Mouse (Mus musculus): ENCODE data around the gene Cpm. TPM values are rescaled to one million over a fixed set of nuclear protein-coding genes. Genes with fewer than 3 reads are reported as not detected.
"Not testable (repeated sequence)": the region's sequence is repeated elsewhere in the genome, so short reads cannot be mapped to it uniquely, and the experiment has no call there.

The Cpm gene
- polyA plus RNA-seq, 1 experiment from 2014 or later: 50.7 TPM

DNA sequence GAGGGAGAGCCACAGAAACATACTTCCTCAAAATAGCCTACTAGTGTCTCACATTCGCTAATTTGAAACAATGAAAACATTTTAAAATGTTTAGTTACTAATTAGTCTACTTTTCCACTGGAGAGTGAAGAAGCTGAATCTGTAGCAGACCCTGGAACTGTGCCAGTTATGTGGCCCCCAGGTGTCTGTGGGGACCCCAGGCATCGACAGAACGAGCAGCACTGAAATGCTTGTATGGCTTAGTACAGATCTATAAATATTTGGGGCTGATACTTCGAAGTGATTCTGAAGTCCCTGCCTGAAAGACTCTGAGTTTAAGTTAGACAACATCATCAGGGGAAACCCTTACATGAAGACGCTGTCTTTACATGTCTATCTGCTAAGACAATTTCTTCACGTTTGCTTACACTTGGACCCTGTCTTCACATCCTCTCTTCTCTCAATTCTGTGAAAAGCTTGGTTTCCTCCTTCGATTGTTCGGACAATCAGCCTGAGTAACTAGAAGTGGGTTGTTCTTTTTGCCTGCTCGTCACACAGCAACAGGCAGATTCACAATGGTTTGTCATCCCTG is 33.0 kb upstream of the Cpm start:
- no peaks in the 10 kb centered on the region for H3K36me3 ChIP-seq
- no peak overlapping the region for H3K27ac ChIP-seq
- 72% methylated on average over 9 of the region's 9 CpGs for WGBS
- H3K4me3 ChIP-seq (replicated peaks): no peak overlapping the region
- no peak overlapping the region for H3K4me2 ChIP-seq (replicated peaks)
- H3K27me3 ChIP-seq (replicated peaks): no peaks in the 10 kb centered on the region
- no peaks in the 10 kb centered on the region for H3K4me1 ChIP-seq (replicated peaks)
- no peaks in the 10 kb centered on the region for H3K9me3 ChIP-seq
- no peak overlapping the region for H3K9ac ChIP-seq
- no peak for ATAC-seq

DNA sequence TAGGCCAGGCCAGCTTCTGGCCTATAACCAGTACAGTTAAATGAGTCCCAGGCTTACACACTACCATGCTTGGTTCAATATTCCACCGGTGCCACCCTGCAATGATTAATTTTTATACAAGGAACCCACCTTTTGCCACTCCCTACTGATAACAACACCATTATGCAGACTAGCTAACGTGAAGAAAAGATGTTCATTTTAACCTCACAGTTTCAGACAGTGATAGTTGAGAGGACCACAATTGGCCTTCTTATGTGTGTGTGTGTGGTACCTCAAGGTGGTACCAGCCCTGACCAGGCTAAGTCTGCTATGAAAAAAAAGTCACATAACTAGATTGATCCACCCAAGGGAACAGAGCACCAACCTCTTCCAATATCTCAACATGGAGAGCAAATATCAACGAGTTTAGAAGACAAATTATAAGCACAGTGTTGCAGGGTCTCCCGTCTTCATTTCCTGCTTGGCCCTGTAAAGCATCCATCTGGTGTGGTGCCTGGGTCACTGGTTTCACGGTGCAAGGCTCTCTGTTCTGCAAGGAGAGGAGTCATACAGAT is 32.5 kb upstream of the Cpm start:
- Histone ChIP-seq H3K27me3 (replicated peaks) (no peaks in the 10 kb centered on the region), H3K9me3 (no peaks in the 10 kb centered on the region), H3K4me1 (replicated peaks) (no peaks in the 10 kb centered on the region), H3K36me3 (no peaks in the 10 kb centered on the region), H3K9ac (no peak overlapping the region), H3K27ac (no peak overlapping the region), H3K4me2 (replicated peaks) (no peak overlapping the region), H3K4me3 (replicated peaks) (no peak overlapping the region)
- no peak for ATAC-seq
- WGBS: 55% methylated on average over 5 of the region's 5 CpGs

DNA sequence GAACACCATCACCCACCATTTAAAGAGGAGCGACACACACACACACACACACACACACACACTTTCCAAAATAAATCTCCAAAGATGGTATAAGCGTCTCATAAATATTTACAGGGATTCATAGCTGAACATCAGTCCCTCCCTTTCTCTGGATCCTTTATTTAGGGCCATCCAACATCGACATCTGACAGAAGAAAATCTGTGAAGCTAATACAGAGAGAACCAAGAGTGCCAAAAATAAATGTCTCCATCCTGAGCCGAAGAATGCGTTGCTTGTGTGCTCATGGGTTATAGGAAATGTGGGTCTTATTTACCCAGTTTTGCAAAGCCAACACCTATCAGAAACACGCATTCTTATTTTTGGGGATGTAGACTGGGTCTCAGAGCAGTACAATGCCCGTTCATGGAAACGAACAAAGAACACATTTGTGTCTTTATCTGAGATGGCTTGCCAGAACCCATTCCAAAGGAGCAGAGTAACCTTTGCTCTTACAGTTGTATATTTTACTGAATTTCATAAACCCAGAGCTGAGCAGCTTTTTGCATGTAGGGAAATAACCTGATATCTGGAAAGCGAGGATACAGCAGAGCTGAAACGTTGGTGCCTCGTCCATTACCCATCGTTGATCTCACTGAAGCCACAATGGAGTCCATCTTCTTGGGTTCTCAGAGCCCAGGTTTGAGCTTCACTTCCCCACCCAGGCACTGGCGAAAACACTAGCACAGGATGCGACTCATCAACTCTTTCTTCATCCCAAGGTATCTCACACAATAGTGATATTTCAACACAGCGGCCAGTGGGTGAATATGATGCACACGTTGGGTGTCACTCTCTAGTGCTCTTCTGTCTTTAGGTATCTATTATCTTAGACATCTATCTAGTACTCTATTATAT is 31.7 kb upstream of the Cpm start:
- not testable (repeated sequence) for H3K4me1 ChIP-seq (replicated peaks); H3K27ac ChIP-seq; H3K9me3 ChIP-seq; H3K9ac ChIP-seq; H3K4me2 ChIP-seq (replicated peaks); H3K36me3 ChIP-seq; H3K4me3 ChIP-seq (replicated peaks); ATAC-seq; H3K27me3 ChIP-seq (replicated peaks)
- WGBS: 86% methylated on average over 16 of the region's 16 CpGs

DNA sequence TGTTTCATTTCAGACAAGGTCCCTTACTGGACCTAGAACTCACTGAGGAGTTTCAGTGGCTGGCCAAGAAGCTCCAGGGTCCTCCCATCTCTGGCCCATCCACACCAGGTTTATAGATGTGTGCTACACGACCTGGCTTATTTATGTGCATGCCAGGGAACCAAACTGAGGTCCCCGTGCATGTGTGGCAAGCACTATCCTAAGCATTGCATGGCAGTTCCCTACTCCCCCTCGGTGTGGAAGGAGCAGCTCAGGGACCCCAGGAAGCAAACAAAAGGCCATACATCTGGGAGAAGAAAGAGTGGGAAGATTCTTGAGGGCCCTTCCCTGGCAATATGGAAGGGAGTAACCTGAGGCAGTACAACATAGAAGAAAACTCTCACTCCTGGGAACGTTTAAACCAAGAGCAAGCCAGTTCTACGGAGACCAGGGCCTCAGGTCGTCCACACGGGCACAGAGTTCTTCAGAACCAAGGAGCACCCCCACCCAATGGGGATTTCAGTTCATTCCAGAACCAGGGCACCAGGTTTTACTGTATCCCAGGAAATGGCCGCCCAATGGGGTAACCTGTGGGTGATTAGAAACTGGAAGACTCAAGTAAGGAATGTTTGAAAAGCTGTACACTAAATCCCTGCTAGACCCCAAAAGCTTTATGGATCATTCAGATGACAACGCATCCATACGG is 30.9 kb upstream of the Cpm start:
- H3K4me3 ChIP-seq (replicated peaks): no peak overlapping the region
- H3K4me2 ChIP-seq (replicated peaks): no peak overlapping the region
- no peak for ATAC-seq
- no peak overlapping the region for H3K9ac ChIP-seq
- H3K27ac ChIP-seq: no peak overlapping the region
- no peaks in the 10 kb centered on the region for H3K36me3 ChIP-seq
- WGBS: 88% methylated on average over 10 of the region's 10 CpGs
- no peaks in the 10 kb centered on the region for H3K9me3 ChIP-seq
- H3K27me3 ChIP-seq (replicated peaks): no peaks in the 10 kb centered on the region
- H3K4me1 ChIP-seq (replicated peaks): no peaks in the 10 kb centered on the region

DNA sequence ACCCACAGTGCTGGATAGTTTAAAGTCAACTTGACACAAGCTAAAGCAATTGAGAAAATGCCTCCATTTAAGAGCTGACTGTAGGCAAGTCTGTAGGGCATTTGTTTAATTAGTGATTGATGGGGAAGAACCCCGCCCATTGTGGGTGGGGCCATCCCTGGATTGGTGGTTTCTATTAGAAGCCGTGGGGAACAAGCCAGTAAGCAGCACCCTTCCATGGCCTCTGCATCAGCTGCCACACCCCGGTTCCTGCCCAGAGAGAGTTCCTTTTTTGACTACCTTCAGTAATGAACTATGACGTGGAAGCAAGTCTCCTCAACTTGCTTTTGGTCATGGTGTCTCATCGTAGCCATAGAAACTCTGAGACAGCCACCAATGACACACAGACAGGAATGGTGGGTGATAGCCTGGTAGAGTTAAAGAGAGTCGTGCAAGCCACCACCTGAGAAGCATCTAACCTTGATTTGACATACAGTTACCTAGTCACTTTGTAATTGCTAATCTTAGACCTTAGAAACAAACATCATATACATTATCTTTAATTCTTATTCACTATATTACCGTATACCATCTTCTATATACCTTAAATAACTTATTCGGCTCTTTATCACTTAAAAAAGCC is 30.2 kb upstream of the Cpm start:
- 92% methylated on average over 8 of the region's 8 CpGs for WGBS
- not testable (repeated sequence) for H3K4me1 ChIP-seq (replicated peaks)

DNA sequence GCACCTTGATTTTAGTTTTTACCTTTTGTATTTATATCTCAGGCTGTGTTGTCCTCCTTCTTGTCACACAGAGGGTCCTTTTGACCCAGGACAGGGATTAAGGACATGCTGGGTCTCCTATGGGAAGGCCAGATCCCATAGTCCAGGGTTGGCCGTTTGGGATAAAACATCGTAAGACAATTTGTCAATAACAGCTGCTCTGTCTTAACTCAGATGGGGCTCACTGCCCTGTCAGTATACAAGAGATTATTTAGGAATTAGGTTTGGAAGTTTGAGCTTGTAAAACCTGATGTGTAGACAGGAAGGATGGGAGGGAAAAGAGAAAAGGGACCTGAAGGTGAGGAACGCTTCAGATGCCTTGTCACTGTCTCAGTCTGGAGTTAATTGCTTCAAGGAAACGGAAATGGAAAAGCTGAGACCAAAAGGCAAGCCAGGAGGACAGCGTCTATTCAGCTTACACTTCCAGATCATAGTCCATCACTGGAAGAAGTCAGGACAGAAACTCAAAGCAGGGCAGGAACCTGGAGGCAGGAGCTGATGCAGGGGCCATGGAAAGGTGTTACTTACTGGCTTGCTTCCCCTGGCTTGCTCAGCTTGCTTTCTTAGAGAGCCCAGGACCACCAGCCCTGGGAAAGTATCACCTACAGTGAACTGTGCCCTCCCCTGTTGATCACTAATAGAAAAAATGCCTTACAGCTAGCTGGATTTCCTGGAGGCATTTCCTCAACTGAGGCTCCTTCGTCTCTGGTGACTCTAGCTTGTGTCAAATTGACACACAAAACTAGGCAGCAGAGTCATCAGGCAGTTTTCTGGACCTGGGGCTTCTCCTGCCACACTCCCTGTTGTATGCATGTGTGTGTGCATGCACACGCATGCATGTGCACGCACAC is 27.9 kb upstream of the Cpm start:
- no peaks in the 10 kb centered on the region for H3K4me1 ChIP-seq (replicated peaks)

More for the DNA sequence above, 30.2 kb upstream of the Cpm start:
- H3K27ac ChIP-seq; H3K36me3 ChIP-seq; H3K9me3 ChIP-seq; H3K4me3 ChIP-seq (replicated peaks); H3K4me2 ChIP-seq (replicated peaks); H3K9ac ChIP-seq; ATAC-seq; H3K27me3 ChIP-seq (replicated peaks): not testable (repeated sequence)

DNA sequence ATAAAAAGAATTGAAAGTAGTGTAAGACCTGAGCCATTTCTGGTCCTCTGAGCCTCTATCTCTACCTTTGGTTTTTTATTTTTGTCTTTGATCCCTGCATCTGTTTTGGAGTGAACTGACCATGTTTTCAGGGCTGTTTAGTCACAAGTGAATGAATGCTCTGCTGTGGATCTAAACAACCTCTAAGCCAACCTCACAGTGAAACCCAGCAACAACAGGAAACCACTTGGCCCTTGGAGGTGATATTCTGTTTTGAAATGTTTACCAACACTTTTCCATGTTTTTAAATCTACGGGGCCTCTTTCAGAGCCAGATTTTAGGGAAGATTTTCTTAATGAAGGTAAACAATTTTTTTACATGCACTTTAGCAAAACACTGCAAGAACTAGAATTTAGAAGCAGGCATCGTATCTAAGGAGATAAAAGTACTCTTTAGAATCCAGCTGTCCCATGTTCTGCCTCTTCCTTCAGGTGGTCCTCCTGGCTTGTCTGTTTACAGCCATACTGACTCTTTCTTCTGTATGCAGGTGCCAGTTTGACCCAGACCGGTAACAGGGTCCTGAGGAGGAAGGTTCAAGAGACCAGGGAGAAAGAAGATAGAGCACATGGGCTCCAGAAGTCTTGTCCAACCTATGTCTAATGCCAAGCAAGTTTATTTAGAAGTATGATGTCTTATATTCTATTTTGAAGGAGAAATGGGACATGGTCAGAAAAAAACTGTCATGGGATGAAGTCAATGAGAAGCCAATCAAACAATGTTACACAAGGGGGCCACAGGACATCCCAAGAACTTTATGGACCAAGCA is 26.8 kb upstream of the Cpm start:
- Histone ChIP-seq H3K9me3 (no peaks in the 10 kb centered on the region), H3K36me3 (no peaks in the 10 kb centered on the region), H3K4me2 (replicated peaks) (no peak overlapping the region), H3K9ac (no peak overlapping the region), H3K27me3 (replicated peaks) (no peaks in the 10 kb centered on the region), H3K4me1 (replicated peaks) (no peaks in the 10 kb centered on the region), H3K27ac (no peak overlapping the region), H3K4me3 (replicated peaks) (no peak overlapping the region)
- WGBS: 86% methylated on average over 3 of the region's 3 CpGs
- ATAC-seq: no peak

More for the DNA sequence above, 27.9 kb upstream of the Cpm start:
- Histone ChIP-seq H3K4me3 (replicated peaks) (no peak overlapping the region), H3K9ac (no peak overlapping the region), H3K4me2 (replicated peaks) (no peak overlapping the region), H3K36me3 (no peaks in the 10 kb centered on the region), H3K9me3 (no peaks in the 10 kb centered on the region), H3K27ac (no peak overlapping the region), H3K27me3 (replicated peaks) (no peaks in the 10 kb centered on the region)
- 55% methylated on average over 8 of the region's 8 CpGs for WGBS
- ATAC-seq: no peak

DNA sequence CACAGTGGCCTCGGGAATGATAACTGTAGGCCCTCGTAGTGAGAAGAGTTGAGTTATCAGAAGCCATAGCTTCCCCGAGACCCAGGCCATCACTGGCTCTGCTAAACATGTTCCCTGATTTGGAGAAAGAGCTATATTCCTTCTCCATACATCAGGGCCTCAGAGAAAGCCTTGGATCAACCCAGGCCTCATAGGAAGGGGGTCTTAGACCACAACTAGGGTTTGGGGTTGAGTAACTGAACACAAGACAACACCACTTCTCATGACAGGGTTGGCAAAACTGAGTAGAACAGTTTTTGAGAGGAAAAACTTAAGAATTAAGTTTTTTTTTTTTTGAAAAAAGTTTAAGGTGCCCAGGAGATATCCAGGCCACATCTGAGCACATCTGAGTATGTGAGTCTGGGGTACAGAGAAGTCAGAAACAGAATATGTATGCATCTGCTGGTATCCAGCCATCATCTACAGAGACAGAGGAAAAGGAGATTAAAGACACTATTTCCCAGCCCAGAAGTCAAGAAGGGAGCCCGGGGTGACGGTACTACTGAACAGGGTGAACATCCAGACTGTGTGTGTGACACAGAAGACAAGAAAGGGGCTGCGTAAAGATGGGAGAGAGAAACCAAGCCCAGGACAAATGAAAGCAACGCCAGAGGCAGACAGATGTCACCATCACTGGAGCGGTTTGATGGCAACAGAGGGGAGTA is 26.0 kb upstream of the Cpm start:
- no peak overlapping the region for H3K9ac ChIP-seq
- no peak overlapping the region for H3K27ac ChIP-seq
- no peaks in the 10 kb centered on the region for H3K4me1 ChIP-seq (replicated peaks)
- no peaks in the 10 kb centered on the region for H3K27me3 ChIP-seq (replicated peaks)
- no peaks in the 10 kb centered on the region for H3K36me3 ChIP-seq
- H3K9me3 ChIP-seq: no peaks in the 10 kb centered on the region
- H3K4me3 ChIP-seq (replicated peaks): no peak overlapping the region
- H3K4me2 ChIP-seq (replicated peaks): no peak overlapping the region
- ATAC-seq: no peak
- 89% methylated on average over 8 of the region's 8 CpGs for WGBS

DNA sequence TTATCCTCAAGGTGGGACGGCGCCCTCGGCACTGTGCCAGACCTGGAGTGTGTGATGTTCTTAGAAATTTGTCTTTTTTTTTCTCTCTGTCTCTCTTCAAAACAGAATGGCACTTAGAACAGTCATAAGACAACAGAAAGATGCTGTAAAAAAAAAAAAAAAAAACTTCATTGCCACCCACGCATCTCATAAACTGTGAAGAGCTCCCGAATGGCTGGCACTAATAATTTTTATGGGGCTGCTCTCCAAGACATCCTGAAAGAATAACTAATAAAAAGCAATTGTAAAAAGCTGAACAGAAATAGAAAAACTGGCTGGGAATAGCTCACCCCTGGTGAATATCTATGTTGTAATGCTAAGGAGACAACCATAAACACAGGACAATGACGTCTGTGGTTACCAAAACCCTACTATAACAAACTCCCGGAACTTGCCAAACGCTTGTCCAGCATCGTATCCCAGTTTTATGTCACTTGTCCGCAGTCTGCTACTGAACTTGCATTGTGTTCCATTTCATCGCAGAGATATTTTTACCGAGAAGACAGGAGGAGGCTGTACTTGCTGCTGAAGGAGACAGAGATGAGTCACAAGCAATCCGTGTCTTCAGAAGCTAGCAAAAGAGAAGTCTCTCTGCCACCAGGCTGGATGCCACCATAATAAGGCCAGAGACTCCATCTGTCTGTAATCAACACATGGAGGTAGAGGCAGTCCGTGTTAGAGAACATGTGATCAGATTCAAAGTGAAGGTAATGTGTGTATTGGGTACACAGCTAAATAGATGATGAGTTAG is 25.3 kb upstream of the Cpm start:
- WGBS: 76% methylated on average over 14 of the region's 14 CpGs
- Histone ChIP-seq H3K27me3 (replicated peaks) (no peaks in the 10 kb centered on the region), H3K9me3 (no peaks in the 10 kb centered on the region), H3K4me3 (replicated peaks) (no peak overlapping the region), H3K36me3 (no peaks in the 10 kb centered on the region), H3K4me1 (replicated peaks) (no peaks in the 10 kb centered on the region), H3K9ac (no peak overlapping the region), H3K4me2 (replicated peaks) (no peak overlapping the region), H3K27ac (no peak overlapping the region)
- no peak for ATAC-seq

DNA sequence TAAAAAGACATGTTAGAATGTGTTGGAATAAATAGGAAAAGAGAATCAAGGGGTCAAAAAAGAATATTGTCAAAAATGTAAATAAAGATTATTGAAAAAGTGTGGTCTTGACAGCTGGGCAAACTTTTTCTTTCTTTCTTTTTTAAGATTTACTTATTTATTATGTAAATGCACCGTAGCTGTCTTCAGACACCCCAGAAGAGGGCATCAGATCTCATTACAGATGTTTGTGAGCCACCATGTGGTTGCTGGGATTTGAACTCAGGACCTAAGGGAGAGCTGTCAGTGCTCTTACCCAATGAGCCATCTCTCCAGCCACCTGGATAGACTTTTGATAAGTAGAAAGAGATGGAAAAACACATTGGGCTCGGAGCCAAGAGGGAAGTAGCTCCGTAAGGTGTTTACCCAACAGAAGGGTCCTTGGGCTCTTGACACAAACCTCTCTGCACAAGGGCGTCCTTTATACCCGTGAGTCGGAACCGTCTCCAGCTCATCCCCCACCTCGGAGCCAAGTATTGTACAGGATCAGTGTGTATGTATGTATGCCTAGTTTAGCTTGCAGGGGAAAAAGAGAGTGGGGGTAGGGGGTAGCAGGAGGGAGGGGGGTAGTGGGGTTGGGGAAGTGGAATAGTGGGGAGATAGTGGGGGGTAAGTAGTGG is 24.5 kb upstream of the Cpm start:
- no peak overlapping the region for H3K4me3 ChIP-seq (replicated peaks)
- no peak for ATAC-seq
- WGBS: 77% methylated on average over 8 of the region's 8 CpGs
- H3K9me3 ChIP-seq: no peaks in the 10 kb centered on the region
- no peaks in the 10 kb centered on the region for H3K27me3 ChIP-seq (replicated peaks)
- no peak overlapping the region for H3K9ac ChIP-seq
- H3K4me2 ChIP-seq (replicated peaks): no peak overlapping the region
- no peaks in the 10 kb centered on the region for H3K36me3 ChIP-seq
- H3K27ac ChIP-seq: no peak overlapping the region
- no peaks in the 10 kb centered on the region for H3K4me1 ChIP-seq (replicated peaks)
